Mouse (Mus musculus) liver, adult 2 months (tissue): ENCODE measurements around the gene Pappa. TPM values are rescaled to one million over a fixed set of nuclear protein-coding genes. Genes with fewer than 3 reads are reported as not detected.

ENCODE experiments used
- DNase-seq: peaks from one replicate; pipeline ENCODE4 v3.0.0-alpha.2; 2011; ENCODE audit warnings: low read depth, low spot score; ENCODE audit errors: extremely low read depth
- H3K27ac ChIP-seq: fragments of 200-500 bp; replicated peaks from 2 replicates; pipeline ENCODE4 v1.5.1; 2012; ENCODE audit warnings: low read depth, mild to moderate bottlenecking, control low read depth, inconsistent platforms, low read length; ENCODE audit not compliant: insufficient read depth
- H3K27me3 ChIP-seq: fragments of 200-500 bp; 2 replicates; pipeline ENCODE4 v1.6.1; 2012; ENCODE audit warnings: mild to moderate bottlenecking, moderate library complexity, low read length, inconsistent platforms; ENCODE audit not compliant: control insufficient read depth, insufficient read depth
- H3K36me3 ChIP-seq: fragments of 200-500 bp; 2 replicates; pipeline ENCODE4 v1.6.1; 2012; ENCODE audit warnings: low read length, inconsistent platforms; ENCODE audit not compliant: control insufficient read depth, insufficient read depth
- H3K4me1 ChIP-seq: fragments of 200-500 bp; 2 replicates; pipeline ENCODE4 v1.6.1; 2011; ENCODE audit warnings: low read length; ENCODE audit not compliant: control insufficient read depth, insufficient read depth
- H3K4me3 ChIP-seq: fragments of 200-500 bp; 2 replicates; pipeline ENCODE4 v1.5.1; 2011; ENCODE audit warnings: low read depth, mild to moderate bottlenecking, control low read depth, low read length, moderate library complexity; ENCODE audit not compliant: insufficient read depth
- H3K79me2 ChIP-seq: fragments of 200-500 bp; 2 replicates; pipeline ENCODE4 v1.6.1; 2012; ENCODE audit warnings: inconsistent platforms, mild to moderate bottlenecking, low read length, moderate library complexity; ENCODE audit not compliant: control insufficient read depth, insufficient read depth
- H3K9ac ChIP-seq: fragments of 200-500 bp; 2 replicates; pipeline ENCODE4 v1.6.1; 2012; ENCODE audit warnings: low read depth, mild to moderate bottlenecking, control low read depth, inconsistent platforms, low read length
- CTCF ChIP-seq: fragments of 200-500 bp; IDR thresholded peaks from 2 replicates; pipeline ENCODE4 v1.5.1; 2011; ENCODE audit warnings: low read depth, low read length, control low read depth
- POLR2A ChIP-seq: fragments of 200-500 bp; IDR thresholded peaks from 2 replicates; pipeline ENCODE4 v1.6.1; 2011; ENCODE audit warnings: low read length, control low read depth; ENCODE audit not compliant: insufficient read depth; ENCODE audit errors: extremely low read depth
- WGBS: fragments of 180-500 bp; shearing (Covaris S2); methylation state at CpG from one replicate; pipeline ENCODE4 v1.1.7; 2018; 5-methylcytosine and 5-hydroxymethylcytosine counted together
- polyA plus RNA-seq: library from polyadenylated mRNA; depleted of rRNA; stranded (reverse); fragments of >200 nt; gene quantifications from 2 replicates; pipeline ENCODE4 v1.2.3, GENCODE M21; 2012
- total RNA-seq: library from RNA; depleted of rRNA; stranded (reverse); fragments of >200 nt; gene quantifications from 2 replicates; pipeline ENCODE4 v1.2.3, GENCODE M21; 2014

Gene Pappa
- total and polyA plus RNA-seq, 2 experiments = 0.02 to 0.09 TPM

GRCm38 (mm10) chr4:65372731-65373130, 248.8 kb downstream of the Pappa start:
- no peaks in the 10 kb centered on the region for H3K79me2 ChIP-seq
- no peak overlapping the region for H3K9ac ChIP-seq
- no peaks in the 10 kb centered on the region for H3K36me3 ChIP-seq
- TF ChIP-seq POLR2A (no peak), CTCF (no peak)
- no peaks in the 10 kb centered on the region for H3K27me3 ChIP-seq
- peak; percentile 98 for DNase-seq
- peak overlapping the region; percentile 94 for H3K27ac ChIP-seq
- 18% methylated on average over 3 of the region's 3 CpGs for WGBS
- no peak overlapping the region for H3K4me3 ChIP-seq
- peaks cover 17% of the 10 kb centered on the region for H3K4me1 ChIP-seq

- TF ChIP-seq POLR2A (no peak), CTCF (no peak)
- DNase-seq = peak; percentile 62
- 11% methylated on average over 1 of the region's 1 CpGs for WGBS
- Histone ChIP-seq H3K4me1 (peaks cover 17% of the 10 kb centered on the region), H3K79me2 (no peaks in the 10 kb centered on the region), H3K27me3 (no peaks in the 10 kb centered on the region), H3K9ac (peak overlapping the region; percentile 35; the same call in 1 of the 2 replicates), H3K36me3 (no peaks in the 10 kb centered on the region), H3K27ac (peak overlapping the region; percentile 32; the same call in 1 of the 2 replicates), H3K4me3 (no peak overlapping the region)
Observed at GRCm38 (mm10) chr4:65373841-65374240, 249.9 kb downstream of the Pappa start.

DNA sequence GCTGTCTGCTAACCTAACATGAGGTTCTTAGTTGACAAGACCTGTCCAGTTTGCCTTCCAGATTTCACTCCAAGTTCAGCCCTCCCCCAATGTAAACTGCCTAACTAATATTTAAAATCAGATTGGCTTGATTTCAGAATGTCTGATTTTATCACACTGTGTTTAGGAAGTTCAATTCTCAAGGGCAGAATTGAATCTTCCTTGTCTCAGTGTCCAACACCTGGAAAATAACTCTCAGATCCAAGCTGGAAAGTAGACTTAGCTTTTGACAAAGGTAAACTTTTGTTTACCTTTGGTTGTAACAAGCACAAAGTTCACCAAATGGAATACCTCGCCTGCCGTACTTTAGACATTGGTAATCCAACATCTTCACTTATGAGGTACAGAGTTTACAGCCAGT, 252.6 kb downstream of the Pappa start:
- no peaks in the 10 kb centered on the region for H3K79me2 ChIP-seq
- H3K27ac ChIP-seq = no peak overlapping the region; the same call in 1 of the 2 replicates
- H3K4me1 ChIP-seq = peaks cover 21% of the 10 kb centered on the region
- no peaks in the 10 kb centered on the region for H3K27me3 ChIP-seq
- DNase-seq = peak; percentile 97
- no peak overlapping the region for H3K4me3 ChIP-seq
- H3K36me3 ChIP-seq = no peaks in the 10 kb centered on the region
- no peak overlapping the region for H3K9ac ChIP-seq
- no peak for TF ChIP-seq CTCF
- no peak for TF ChIP-seq POLR2A
- 24% methylated on average over 2 of the region's 2 CpGs for WGBS

DNA sequence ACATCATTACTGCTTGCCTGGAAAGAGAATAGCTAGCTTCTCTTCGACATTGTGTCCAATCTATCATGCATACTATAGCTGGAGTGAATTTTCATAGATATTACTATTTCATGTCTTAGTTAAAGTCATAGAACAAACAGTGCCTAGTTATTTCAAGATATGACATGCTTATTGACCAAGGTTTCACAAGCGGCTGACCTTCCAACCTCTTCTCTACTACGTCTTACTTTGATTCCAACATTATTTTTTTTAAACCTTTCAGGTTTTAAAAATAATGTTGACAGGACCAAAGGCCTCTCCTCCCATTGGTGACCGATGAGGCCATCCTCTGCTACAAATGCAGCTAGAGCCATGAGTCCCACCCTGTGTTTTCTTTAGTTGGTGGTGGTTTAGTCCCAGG, 255.5 kb downstream of the Pappa start:
- no peak overlapping the region for H3K4me3 ChIP-seq
- no peaks in the 10 kb centered on the region for H3K36me3 ChIP-seq
- DNase-seq = peak; percentile 90
- H3K27ac ChIP-seq = no peak overlapping the region
- no peaks in the 10 kb centered on the region for H3K27me3 ChIP-seq
- no peaks in the 10 kb centered on the region for H3K79me2 ChIP-seq
- no peak overlapping the region for H3K9ac ChIP-seq
- 34% methylated on average over 4 of the region's 4 CpGs for WGBS
- peaks cover 4% of the 10 kb centered on the region; the same call in 1 of the 2 replicates for H3K4me1 ChIP-seq
- TF ChIP-seq CTCF = no peak
- TF ChIP-seq POLR2A = no peak

DNA sequence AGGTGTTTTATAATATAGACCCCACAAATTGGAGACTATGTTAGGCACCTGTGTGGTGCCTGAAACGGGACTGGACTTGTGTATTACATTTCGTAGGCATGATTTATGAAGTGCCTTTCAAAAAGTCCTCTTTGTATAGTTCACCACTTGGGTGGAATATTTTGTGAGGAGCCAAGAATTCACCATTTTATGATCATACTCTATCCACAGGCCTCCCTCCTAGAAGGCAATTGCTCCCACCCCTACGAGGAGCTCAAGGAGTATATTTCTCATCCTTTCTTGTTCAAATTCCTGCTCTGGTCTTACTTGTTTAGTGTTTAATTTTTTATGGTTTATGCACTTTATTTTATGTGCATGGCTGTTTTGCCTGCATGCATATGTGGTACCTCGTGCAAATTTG, 259.1 kb downstream of the Pappa start:
- no peaks in the 10 kb centered on the region for H3K36me3 ChIP-seq
- H3K4me3 ChIP-seq = no peak overlapping the region
- TF ChIP-seq CTCF (no peak), POLR2A (no peak)
- no peak overlapping the region for H3K27ac ChIP-seq
- no peaks in the 10 kb centered on the region for H3K79me2 ChIP-seq
- 84% methylated on average over 4 of the region's 4 CpGs for WGBS
- no peak for DNase-seq
- H3K9ac ChIP-seq = no peak overlapping the region
- H3K4me1 ChIP-seq = peaks cover 4% of the 10 kb centered on the region; the same call in 1 of the 2 replicates
- H3K27me3 ChIP-seq = no peaks in the 10 kb centered on the region

DNA sequence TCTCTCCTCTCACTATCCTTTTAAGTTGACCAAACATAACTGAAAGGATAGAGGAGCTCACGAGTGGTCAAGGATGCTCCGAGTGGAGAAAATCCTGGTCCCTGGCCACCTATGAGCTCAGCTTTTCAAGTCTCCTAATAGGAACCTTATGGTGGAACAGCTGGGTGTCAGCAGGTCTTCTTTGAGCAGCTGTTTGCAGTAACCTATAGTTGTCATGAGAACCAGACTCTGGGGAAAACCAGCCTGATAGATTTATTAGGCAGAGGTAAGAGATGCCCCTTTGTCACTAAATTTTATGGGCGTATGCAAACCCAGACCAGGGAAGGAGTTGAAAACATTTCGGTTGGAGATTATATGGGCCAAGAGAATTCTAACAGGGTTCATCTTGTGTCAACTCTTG, 267.0 kb downstream of the Pappa start:
- H3K4me3 ChIP-seq = no peak overlapping the region
- no peaks in the 10 kb centered on the region for H3K79me2 ChIP-seq
- 85% methylated on average over 4 of the region's 4 CpGs for WGBS
- no peaks in the 10 kb centered on the region for H3K36me3 ChIP-seq
- H3K27ac ChIP-seq = no peak overlapping the region
- H3K27me3 ChIP-seq = no peaks in the 10 kb centered on the region
- H3K4me1 ChIP-seq = no peaks in the 10 kb centered on the region; the same call in 1 of the 2 replicates
- TF ChIP-seq CTCF (no peak), POLR2A (no peak)
- no peak overlapping the region for H3K9ac ChIP-seq
- no peak for DNase-seq
